Mouse (Mus musculus): Measurements from ENCODE around the gene Cfap161.

The Cfap161 gene

GRCm38 (mm10) chr7:83802007-83802406 lies 7.3 kb upstream of the Cfap161 start:
- no peak for DNase-seq (ENCODE audit: low spot score)

GRCm38 (mm10) chr7:83801483-83801875 lies 6.8 kb upstream of the Cfap161 start:
- no peak for DNase-seq (ENCODE audit: low spot score)

DNA sequence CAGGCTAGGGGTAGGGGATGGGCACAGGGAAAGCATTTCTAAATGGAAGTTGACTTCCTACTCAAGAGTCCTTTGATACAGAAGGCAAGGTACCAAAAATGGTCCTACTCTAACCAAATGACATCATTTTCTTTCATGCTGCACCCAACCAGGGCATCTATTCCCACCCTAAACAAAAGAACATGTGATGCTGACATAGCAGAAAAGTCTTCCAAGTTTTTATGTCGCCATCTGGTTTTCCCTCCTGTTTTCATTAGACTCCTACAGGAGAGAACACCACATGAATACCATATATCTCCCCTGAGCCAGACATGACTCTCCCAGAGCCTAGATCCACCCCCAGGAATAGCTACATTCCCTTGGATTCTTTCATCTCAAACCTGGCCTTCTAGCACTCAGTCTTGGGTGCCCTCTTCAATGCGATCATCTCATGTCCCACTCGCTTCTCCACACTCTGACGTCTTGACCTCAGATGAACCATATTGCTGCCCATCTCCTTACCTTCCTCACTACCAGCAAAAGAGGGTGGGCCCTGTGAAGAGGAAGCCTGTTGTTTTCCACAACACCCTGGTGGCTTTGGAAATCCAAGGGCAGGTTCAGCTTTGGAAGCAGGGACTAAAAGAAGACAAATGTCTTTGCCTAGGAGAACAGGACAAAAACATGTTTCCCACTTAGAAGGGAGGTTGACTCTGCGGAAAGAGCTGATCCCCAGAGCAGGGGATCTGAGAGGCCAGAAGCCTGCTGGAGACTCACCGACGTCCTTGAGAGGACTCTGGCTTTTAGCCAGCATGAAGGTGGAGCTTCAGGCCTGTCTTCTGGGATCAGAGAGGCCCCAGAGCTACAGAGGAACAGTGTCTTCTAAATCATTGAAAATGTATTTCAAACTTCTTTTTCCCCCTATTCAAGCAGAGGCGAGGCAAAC lies 6.1 kb upstream of the Cfap161 start:
- DNase-seq (ENCODE audit: low spot score), result no peak

GRCm38 (mm10) chr7:83800071-83800470 lies 5.4 kb upstream of the Cfap161 start:
- no peak for DNase-seq (ENCODE audit: low spot score)

DNA sequence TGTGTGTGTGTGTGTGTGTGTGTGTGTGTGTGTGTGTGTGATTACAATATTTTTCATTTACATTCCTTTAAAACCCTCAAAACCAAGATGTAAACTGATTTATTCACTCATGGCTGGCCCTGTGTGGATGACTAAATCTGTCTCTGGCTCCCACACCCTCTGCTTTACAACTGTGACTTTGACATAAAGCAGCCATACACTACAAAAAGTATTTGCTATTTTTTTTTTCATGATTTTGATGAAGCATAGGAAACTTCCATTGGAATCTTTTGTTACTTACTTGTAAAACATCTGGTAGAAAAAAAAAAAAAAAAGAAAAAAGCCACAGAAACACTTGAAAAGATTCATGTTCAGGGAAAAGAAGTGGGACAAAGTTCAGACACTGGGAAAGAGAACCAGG lies 3.3 kb upstream of the Cfap161 start:
- DNase-seq (ENCODE audit: low spot score), result no peak

DNA sequence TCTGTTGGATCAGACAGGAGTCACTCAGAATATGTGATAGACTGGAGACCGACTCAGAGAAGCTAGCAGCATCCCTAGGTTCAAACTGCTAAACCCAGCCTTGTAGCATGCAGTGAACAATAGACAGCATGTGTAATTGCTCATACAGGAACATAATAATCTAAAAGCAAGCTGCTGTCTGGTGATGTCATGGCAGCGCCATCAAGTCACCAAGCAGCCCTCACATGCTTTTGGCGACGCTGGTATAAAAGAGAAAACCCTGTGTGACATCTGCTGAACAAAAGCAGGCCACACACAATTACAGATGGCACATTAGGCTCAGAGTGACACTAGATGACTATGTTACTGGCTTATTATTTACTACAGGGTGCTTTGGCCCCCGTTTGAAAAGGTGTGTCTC lies 1.5 kb upstream of the Cfap161 start:
- no peak for DNase-seq (ENCODE audit: low spot score)

DNA sequence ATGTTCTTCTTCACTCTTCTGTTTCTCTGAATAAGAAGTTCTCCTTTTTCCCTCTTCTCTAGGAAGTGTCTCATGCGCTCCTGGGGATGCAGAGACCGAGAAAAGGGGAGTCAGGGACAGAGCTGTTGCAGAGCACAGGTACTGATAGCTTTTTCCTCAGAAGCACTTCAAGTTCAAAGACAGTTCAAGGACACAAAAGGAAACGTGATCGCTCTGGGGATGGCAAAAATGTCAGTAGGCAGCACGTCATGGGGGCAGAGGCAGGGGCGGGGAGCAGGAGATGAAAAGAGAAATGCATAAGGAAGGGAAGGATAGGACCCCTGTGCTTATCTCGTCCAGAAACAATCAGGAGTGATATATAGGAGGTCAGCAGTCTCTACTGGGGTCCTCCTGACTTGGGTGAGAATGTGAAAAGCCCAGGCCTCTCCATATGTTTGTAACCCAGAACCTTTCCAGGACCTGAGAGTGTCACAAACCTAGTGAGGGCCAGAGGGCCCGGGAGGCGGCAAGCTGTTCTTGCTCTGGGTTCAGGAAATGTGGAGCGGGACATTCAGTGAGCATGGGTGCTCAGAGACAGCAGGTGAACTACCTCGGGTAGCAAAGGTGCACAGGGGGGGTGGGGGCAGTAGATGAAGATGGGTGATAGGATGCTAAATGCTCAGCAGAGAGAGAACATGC lies 535 bp downstream of the Cfap161 start:
- DNase-seq (ENCODE audit: low spot score), result no peak

- DNase-seq (ENCODE audit: low spot score), result no peak
Observed at GRCm38 (mm10) chr7:83780881-83781280, 13.8 kb downstream of the Cfap161 start.

DNA sequence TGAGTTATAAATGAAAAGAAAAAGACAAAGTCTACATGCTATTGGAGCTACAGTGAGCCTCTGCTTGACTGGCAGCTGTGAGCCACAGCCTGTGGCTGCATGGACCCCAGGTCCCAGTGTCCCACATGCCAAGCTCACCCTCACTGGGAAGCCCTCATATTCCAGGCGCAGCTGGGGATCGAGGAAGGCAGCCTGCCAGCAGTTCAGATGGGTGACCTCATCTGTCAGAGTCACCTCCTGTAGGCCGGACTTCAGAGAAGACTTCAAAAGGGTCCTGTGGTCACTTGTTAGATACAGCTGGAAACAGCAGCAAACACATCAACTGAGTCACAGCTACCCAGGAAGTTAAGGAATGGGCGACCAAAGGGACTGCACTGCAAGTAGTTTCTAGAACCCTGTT lies 14.7 kb downstream of the Cfap161 start:
- no peak for DNase-seq (ENCODE audit: low spot score)

GRCm38 (mm10) chr7:83779028-83779427 lies 15.7 kb downstream of the Cfap161 start:
- DNase-seq (ENCODE audit: low spot score), result no peak

DNA sequence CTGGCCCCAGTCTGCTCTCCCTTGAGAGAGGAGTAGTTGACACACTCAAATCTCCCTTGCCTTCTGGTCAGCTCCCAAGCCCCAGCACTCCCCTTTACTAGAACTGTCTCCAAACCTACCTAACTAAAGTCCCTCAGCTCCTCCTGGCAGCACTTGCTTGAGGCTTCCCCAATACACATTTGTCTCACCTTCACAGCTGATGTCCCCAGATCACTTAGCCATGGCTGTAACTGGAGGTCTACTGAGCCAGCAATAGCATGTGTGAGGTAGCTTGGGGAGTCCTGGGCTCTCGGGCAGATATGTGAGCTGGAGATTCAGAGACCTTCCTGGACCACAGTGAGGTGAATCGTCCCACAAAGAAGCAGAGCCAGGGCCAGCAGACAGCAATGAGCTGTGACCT lies 16.2 kb downstream of the Cfap161 start:
- DNase-seq (ENCODE audit: low spot score), result no peak

GRCm38 (mm10) chr7:83774721-83775120 lies 20.0 kb downstream of the Cfap161 start:
- DNase-seq (ENCODE audit: low spot score), result no peak

DNA sequence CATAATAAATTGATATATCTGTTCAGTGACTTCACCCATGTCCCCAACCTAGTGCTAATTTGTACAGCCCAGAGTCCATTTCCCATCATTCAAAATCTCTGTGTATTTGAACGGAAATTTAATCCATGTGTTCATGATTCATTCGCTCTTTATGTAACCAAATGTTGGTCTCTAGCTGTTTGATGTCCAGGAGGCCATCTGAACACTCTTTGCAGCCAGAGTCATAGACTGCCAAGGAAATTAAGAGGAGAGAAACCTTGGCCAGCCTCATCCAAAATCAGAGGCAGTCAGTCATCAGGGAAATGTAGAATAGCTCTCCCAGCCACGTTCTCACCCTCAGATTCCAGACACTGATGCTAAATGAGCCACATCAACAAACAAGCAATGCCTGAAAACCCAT lies 31.0 kb downstream of the Cfap161 start:
- no peak for DNase-seq (ENCODE audit: low spot score)

DNA sequence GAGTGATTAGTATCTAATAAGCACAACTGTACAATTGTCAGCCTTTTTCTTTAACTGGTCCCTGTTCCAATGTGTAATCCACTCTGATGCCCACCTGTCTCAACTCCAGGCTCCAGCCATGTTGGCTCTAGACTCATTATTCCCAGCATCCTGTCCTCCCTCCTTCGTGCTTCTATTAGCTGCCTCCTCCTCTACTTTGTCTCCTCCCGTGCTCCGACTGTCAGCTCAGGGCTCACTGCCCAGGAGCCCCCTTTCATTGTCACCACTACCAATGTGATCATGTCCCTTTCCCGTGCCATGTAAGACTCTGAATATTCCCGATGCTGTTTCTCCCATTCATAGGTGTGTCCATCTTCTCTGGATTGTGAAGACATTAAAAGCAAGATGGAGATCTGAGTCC lies 32.3 kb downstream of the Cfap161 start:
- DNase-seq (ENCODE audit: low spot score), result no peak

- no peak for DNase-seq (ENCODE audit: low spot score)
Observed at GRCm38 (mm10) chr7:83751055-83751454, 43.6 kb downstream of the Cfap161 start.

DNA sequence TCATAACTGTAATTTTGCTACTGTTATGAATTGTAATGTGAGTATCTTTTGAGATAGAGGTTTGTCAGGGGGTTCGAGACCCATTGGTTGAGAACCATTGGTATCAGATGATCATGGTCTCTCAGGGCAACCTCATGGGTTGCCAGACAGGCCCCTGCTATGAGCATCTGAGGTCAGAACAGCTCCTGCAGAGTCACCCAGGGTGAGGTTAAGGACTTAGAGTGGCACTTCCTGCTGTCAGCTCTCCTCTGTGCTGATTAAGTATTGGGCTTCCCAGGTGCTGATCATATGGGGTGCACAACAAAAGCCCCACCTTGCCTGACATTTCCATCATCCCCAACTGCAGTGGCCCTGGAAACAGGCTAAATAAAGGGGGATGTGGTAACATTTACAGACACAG lies 46.3 kb downstream of the Cfap161 start:
- no peak for DNase-seq (ENCODE audit: low spot score)

DNA sequence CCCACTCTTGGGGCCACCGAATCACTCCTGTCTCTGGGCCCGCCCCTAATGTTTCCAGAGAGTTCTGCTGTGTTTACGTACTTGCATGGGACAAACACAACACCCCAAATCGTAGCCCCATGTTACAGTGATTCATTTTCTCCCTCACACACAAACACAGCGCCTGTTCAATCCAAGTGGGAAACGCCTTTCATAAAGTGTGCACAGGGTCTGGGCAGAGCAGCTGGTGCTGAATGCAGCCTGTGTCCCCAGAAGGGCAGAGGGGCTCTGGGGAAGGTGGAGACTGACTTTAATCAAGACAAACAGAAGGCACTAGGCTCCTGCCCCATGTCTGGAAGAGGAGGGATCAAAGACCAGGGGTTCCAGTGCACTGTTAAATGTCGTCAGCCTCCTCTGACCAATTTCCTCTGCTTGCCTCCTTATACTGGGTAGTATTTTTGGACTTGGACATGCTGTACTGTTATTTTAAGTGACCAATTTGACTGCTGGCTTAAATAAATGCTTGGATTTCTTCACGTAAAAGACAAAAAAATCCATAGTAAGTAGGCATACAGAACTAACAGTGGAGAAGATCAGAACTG lies 48.5 kb downstream of the Cfap161 start:
- DNase-seq (ENCODE audit: low spot score), result no peak

- DNase-seq (ENCODE audit: low spot score), result no peak
Observed at GRCm38 (mm10) chr7:83745413-83746106, 49.1 kb downstream of the Cfap161 start, which contains the start of gene Il16. Il16 (minus strand) TSS chr7:83745726.

DNA sequence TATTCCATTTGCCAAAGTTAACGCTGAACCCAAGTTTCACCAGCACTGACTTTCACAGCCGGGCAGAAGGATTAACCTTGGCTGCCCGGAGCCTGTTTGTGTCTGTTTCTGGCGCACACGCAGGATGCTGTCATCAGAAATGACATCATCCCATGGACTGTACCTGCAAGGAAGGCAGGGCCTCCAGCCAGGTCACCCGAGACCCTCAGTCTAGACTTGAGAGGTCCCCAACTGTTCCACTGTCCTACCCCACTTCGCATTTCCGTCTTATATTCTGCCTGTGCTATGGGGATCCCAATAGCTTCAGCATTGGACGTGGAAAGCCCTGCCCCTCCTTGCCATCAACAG lies 49.6 kb downstream of the Cfap161 start:
- no peak for DNase-seq (ENCODE audit: low spot score)

DNA sequence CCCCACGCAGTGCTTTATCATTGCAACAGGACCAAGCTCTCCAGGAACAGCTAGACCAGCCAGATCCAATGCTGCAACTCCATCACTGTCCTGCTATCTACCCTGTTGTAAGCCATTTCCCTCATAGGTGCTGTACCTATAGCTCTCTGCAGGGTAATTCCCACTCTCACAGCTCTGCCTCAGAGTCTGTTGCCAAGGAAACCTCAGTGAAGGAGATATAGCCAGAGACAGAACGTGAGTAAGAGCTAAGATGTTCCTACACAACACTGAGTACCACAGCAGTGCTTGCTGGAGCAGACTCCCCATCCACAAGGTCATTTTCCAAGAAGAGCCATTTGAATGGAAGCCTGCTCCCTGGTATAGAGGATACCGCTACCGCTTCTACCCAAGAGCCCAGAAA lies 50.4 kb downstream of the Cfap161 start:
- DNase-seq (ENCODE audit: low spot score), result no peak

- DNase-seq (ENCODE audit: low spot score), result no peak
Observed at GRCm38 (mm10) chr7:83742690-83743089, 52.0 kb downstream of the Cfap161 start.

- no peak for DNase-seq (ENCODE audit: low spot score)
Observed at GRCm38 (mm10) chr7:83742026-83742425, 52.7 kb downstream of the Cfap161 start.

Data from MN1 (cell line).